Mouse (Mus musculus) lung, postnatal 14 days (tissue): ENCODE results near the gene Gm37240.
A peak's percentile ranks its signal among the peaks of the same experiment; 100 is the strongest.
"Not testable (repeated sequence)": the region's sequence is repeated elsewhere in the genome, so short reads cannot be mapped to it uniquely, and the experiment has no call there.

Source experiments
- DNase-seq: peaks from one replicate; pipeline ENCODE4 v3.0.0; 2021

The Gm37240 gene

GRCm38 (mm10) chr3:84648069-84648468 is 1239.2 kb downstream of the Gm37240 start:
- DNase-seq: not testable (repeated sequence)

GRCm38 (mm10) chr3:84647616-84648015 is 1239.7 kb downstream of the Gm37240 start:
- no peak for DNase-seq

GRCm38 (mm10) chr3:84646331-84646845 is 1240.9 kb downstream of the Gm37240 start:
- DNase-seq: no peak

- no peak for DNase-seq
Observed at GRCm38 (mm10) chr3:84646007-84646290, 1241.4 kb downstream of the Gm37240 start.

GRCm38 (mm10) chr3:84645156-84646006 is 1241.9 kb downstream of the Gm37240 start:
- no peak for DNase-seq

- DNase-seq: no peak
Observed at GRCm38 (mm10) chr3:84642942-84643341, 1244.4 kb downstream of the Gm37240 start.

- no peak for DNase-seq
Observed at GRCm38 (mm10) chr3:84641391-84641790, 1245.9 kb downstream of the Gm37240 start.

GRCm38 (mm10) chr3:84640536-84640935 is 1246.8 kb downstream of the Gm37240 start:
- DNase-seq: no peak

GRCm38 (mm10) chr3:84639767-84640500 is 1247.4 kb downstream of the Gm37240 start:
- DNase-seq: no peak

- no peak for DNase-seq
Observed at GRCm38 (mm10) chr3:84638858-84639257, 1248.5 kb downstream of the Gm37240 start.

GRCm38 (mm10) chr3:84637890-84638578 is 1249.3 kb downstream of the Gm37240 start:
- no peak for DNase-seq

GRCm38 (mm10) chr3:84637095-84637494 is 1250.2 kb downstream of the Gm37240 start:
- DNase-seq: no peak

- no peak for DNase-seq
Observed at GRCm38 (mm10) chr3:84631586-84631985, 1255.7 kb downstream of the Gm37240 start.

- DNase-seq: peak; percentile 25
Observed at GRCm38 (mm10) chr3:84622026-84622425, 1265.3 kb downstream of the Gm37240 start.

GRCm38 (mm10) chr3:84619725-84620124 is 1267.6 kb downstream of the Gm37240 start:
- no peak for DNase-seq

GRCm38 (mm10) chr3:84619056-84619455 is 1268.3 kb downstream of the Gm37240 start:
- DNase-seq: no peak

GRCm38 (mm10) chr3:84618627-84619026 is 1268.7 kb downstream of the Gm37240 start:
- no peak for DNase-seq

- DNase-seq: no peak
Observed at GRCm38 (mm10) chr3:84615856-84616225, 1271.5 kb downstream of the Gm37240 start.

GRCm38 (mm10) chr3:84615050-84615855 is 1272.1 kb downstream of the Gm37240 start:
- peak; percentile 24 for DNase-seq

GRCm38 (mm10) chr3:84610183-84610710 is 1277.1 kb downstream of the Gm37240 start:
- DNase-seq: no peak

GRCm38 (mm10) chr3:84603212-84603611 is 1284.1 kb downstream of the Gm37240 start:
- no peak for DNase-seq

- no peak for DNase-seq
Observed at GRCm38 (mm10) chr3:84602759-84603158, 1284.6 kb downstream of the Gm37240 start.
